ENCODE assay signal across 18 mouse cellular contexts in the genomic region with DNA sequence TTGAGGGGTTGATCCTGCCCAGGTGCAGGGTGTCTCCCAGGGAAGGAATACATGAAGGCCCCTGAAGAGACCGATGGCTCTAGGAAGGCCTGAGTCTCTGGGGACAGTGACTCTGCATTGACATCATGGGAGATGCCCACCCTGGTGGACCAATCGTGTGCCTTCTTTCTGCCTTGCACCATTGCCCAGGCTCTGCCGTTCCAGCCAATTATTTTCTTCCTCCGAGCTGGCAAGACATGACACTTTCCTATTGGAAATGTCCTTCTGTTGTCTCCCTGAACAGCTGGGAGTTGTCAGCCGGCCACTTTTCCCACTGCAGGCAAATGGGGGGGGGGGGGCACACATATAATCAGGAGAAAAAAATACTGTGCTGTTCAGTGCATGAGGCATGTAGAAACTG. TPM values are rescaled to one million over a fixed set of nuclear protein-coding genes. Genes with fewer than 3 reads are reported as not detected.
DNase-seq lines count a peak whose midpoint lies in the region; ATAC-seq and TF ChIP-seq lines count a peak whose summit lies in the region.
"Had no signal": no experiment of that assay in that cellular context is flagged by ENCODE, and none has a peak within 500 bp of the region (broad histone marks: within the 10 kb centered on the region; RNA-seq: fewer than 3 reads in every experiment).

No protein-coding gene starts in this region.

- H3K4me2 ChIP-seq in forebrain, embryonic 13.5 days: no peak overlapping the region
- H3K4me2 ChIP-seq in kidney, embryonic 16.5 days (replicated peaks; ENCODE audit: low read depth, low read length): no peak overlapping the region
- H3K4me2 ChIP-seq in forebrain, embryonic 14.5 days (ENCODE audit: low read length): no peak overlapping the region
- H3K4me2 ChIP-seq in lung, postnatal 0 days (replicated peaks; ENCODE audit: low read depth, low read length): no peak overlapping the region
- H3K4me2 ChIP-seq: heart, embryonic 11.5 days had no signal

- TF ChIP-seq EP300 in lung, postnatal 0 days (IDR thresholded peaks at IDR 0.05): no peak

- no peaks in the 10 kb centered on the region for H3K36me3 ChIP-seq in forebrain, embryonic 13.5 days (ENCODE audit: poor library complexity, severe bottlenecking)
- H3K36me3 ChIP-seq in forebrain, embryonic 10.5 days (replicated peaks): no peaks in the 10 kb centered on the region
- H3K36me3 ChIP-seq in kidney, embryonic 16.5 days (ENCODE audit: insufficient read depth, low read length): no peaks in the 10 kb centered on the region
- no peaks in the 10 kb centered on the region for H3K36me3 ChIP-seq in forebrain, embryonic 14.5 days (ENCODE audit: control insufficient read depth, insufficient read depth, low read length)
- no peaks in the 10 kb centered on the region for H3K36me3 ChIP-seq in lung, postnatal 0 days (ENCODE audit: insufficient read depth, low read length)
- H3K36me3 ChIP-seq: embryonic facial prominence, embryonic 10.5 days had no signal

- H3K27ac ChIP-seq in forebrain, embryonic 13.5 days: peak overlapping the region; percentile 40; the same call in 1 of the 2 replicates
- no peak overlapping the region for H3K27ac ChIP-seq in forebrain, embryonic 10.5 days
- 0 out of 2 replicates have a peak overlapping the region, but pooled peaks have one; percentile 12 for H3K27ac ChIP-seq in kidney, embryonic 16.5 days (ENCODE audit: low read length)
- no peak overlapping the region for H3K27ac ChIP-seq in forebrain, embryonic 14.5 days (ENCODE audit: low read depth, low read length)
- H3K27ac ChIP-seq in lung, postnatal 0 days (ENCODE audit: low read length): no peak overlapping the region
- H3K27ac ChIP-seq: embryonic facial prominence, embryonic 10.5 days; macrophage; stomach, postnatal 0 days had no signal

- WGBS in forebrain, embryonic 13.5 days: 47% methylated on average over 5 of the region's 5 CpGs
- 82% methylated on average over 5 of the region's 5 CpGs for WGBS in forebrain, embryonic 10.5 days
- 34% methylated on average over 5 of the region's 5 CpGs for WGBS in kidney, embryonic 16.5 days
- 43% methylated on average over 5 of the region's 5 CpGs for WGBS in forebrain, embryonic 14.5 days
- 47% methylated on average over 5 of the region's 5 CpGs for WGBS in lung, postnatal 0 days

- H3K4me3 ChIP-seq in forebrain, embryonic 13.5 days: no peak overlapping the region
- H3K4me3 ChIP-seq in forebrain, embryonic 10.5 days: no peak overlapping the region
- no peak overlapping the region for H3K4me3 ChIP-seq in kidney, embryonic 16.5 days (ENCODE audit: low read length)
- no peak overlapping the region for H3K4me3 ChIP-seq in forebrain, embryonic 14.5 days (ENCODE audit: low read depth, low read length)
- no peak overlapping the region for H3K4me3 ChIP-seq in lung, postnatal 0 days (ENCODE audit: low read depth, low read length)
- H3K4me3 ChIP-seq: embryonic facial prominence, embryonic 10.5 days had no signal

- no peaks in the 10 kb centered on the region for H3K9me3 ChIP-seq in forebrain, embryonic 13.5 days (replicated peaks)
- no peaks in the 10 kb centered on the region for H3K9me3 ChIP-seq in forebrain, embryonic 10.5 days
- H3K9me3 ChIP-seq in kidney, embryonic 16.5 days (ENCODE audit: low read length): no peaks in the 10 kb centered on the region
- H3K9me3 ChIP-seq in forebrain, embryonic 14.5 days (replicated peaks; ENCODE audit: control insufficient read depth, low read length): no peaks in the 10 kb centered on the region
- H3K9me3 ChIP-seq in lung, postnatal 0 days (ENCODE audit: low read length): no peaks in the 10 kb centered on the region
- H3K9me3 ChIP-seq: embryonic facial prominence, embryonic 10.5 days had no signal

- no peak for DNase-seq in forebrain, embryonic 10.5 days (ENCODE audit: extremely low spot score, low spot score)
- no peak for DNase-seq in kidney, postnatal 14 days
- peak; percentile 50 for DNase-seq in forebrain, embryonic 14.5 days (ENCODE audit: low spot score)
- DNase-seq in lung, postnatal 0 days (ENCODE audit: low spot score): peak; percentile 69
- DNase-seq in ovary, postnatal 14 days (ENCODE audit: low spot score): no peak
- no peak for DNase-seq in right cerebral cortex, postnatal 14 days
- DNase-seq: adrenal gland, postnatal 10 days; cerebellum, adult 9-10 months; gastrocnemius, postnatal 14 days; liver; midbrain, embryonic 14.5 days; right cerebral cortex, adult 18-20 months had no signal

- no peaks in the 10 kb centered on the region for H3K27me3 ChIP-seq in forebrain, embryonic 13.5 days
- no peaks in the 10 kb centered on the region for H3K27me3 ChIP-seq in forebrain, embryonic 10.5 days (ENCODE audit: poor library complexity, severe bottlenecking)
- no peaks in the 10 kb centered on the region for H3K27me3 ChIP-seq in kidney, embryonic 16.5 days (ENCODE audit: insufficient read depth, low read length)
- no peaks in the 10 kb centered on the region for H3K27me3 ChIP-seq in forebrain, embryonic 14.5 days (replicated peaks; ENCODE audit: control insufficient read depth, insufficient read depth, low read length)
- H3K27me3 ChIP-seq in lung, postnatal 0 days (replicated peaks; ENCODE audit: insufficient read depth, low read length): no peaks in the 10 kb centered on the region

- peaks cover 9% of the 10 kb centered on the region; the same call in 1 of the 2 replicates for H3K4me1 ChIP-seq in forebrain, embryonic 13.5 days
- peaks cover 18% of the 10 kb centered on the region for H3K4me1 ChIP-seq in forebrain, embryonic 10.5 days
- peaks cover 9% of the 10 kb centered on the region; the same call in 1 of the 2 replicates for H3K4me1 ChIP-seq in kidney, embryonic 16.5 days (ENCODE audit: insufficient read depth, low read length)
- peaks cover 6% of the 10 kb centered on the region; the same call in 1 of the 2 replicates for H3K4me1 ChIP-seq in forebrain, embryonic 14.5 days (ENCODE audit: control insufficient read depth, insufficient read depth, low read length)
- no peaks in the 10 kb centered on the region; the same call in 1 of the 2 replicates for H3K4me1 ChIP-seq in lung, postnatal 0 days (ENCODE audit: insufficient read depth, low read depth, low read length)

- ATAC-seq in forebrain, embryonic 13.5 days: 0 out of 2 replicates have a peak, but pooled peaks have one; percentile 43
- no peak for ATAC-seq in kidney, embryonic 16.5 days (ENCODE audit: low FRiP score, low TSS enrichment)
- ATAC-seq in forebrain, embryonic 14.5 days: 0 out of 2 replicates have a peak, but pooled peaks have one; percentile 32
- peak; percentile 71 for ATAC-seq in lung, postnatal 0 days

- H3K9ac ChIP-seq in forebrain, embryonic 13.5 days: no peak overlapping the region
- no peak overlapping the region for H3K9ac ChIP-seq in kidney, embryonic 16.5 days (replicated peaks; ENCODE audit: low read length)
- H3K9ac ChIP-seq in forebrain, embryonic 14.5 days (ENCODE audit: low read length): no peak overlapping the region
- no peak overlapping the region for H3K9ac ChIP-seq in lung, postnatal 0 days (replicated peaks; ENCODE audit: low read depth)

- TF ChIP-seq CTCF in lung, postnatal 0 days (IDR thresholded peaks at IDR 0.05): no peak

RNA-seq across cellular contexts. Expression of a gene that starts 43.0 kb away (rescaled TPM):
- polyA plus RNA-seq in forebrain, embryonic 13.5 days (2015; fragmentation: Nextera tagmentation; extraction: Ambion mirVana): 39.0 and 41.0 TPM in 2 replicates
- 18.8 and 20.1 TPM in 2 replicates for polyA plus RNA-seq in forebrain, embryonic 10.5 days (2016; fragmentation: Nextera tagmentation; extraction: Ambion mirVana)
- polyA plus RNA-seq in kidney, embryonic 16.5 days (2015; fragmentation: Nextera tagmentation; extraction: Ambion mirVana): 31.9 and 36.1 TPM in 2 replicates
- 32.4 and 37.5 TPM in 2 replicates for polyA plus RNA-seq in forebrain, embryonic 14.5 days (2014; fragmentation: Nextera tagmentation; extraction: Ambion mirVana)
- polyA plus RNA-seq in lung, postnatal 0 days (2015; fragmentation: Nextera tagmentation; extraction: Ambion mirVana): 43.9 and 46.0 TPM in 2 replicates

Comparison
In these comparisons a context has a peak if more than half of its experiments do, and no peak if none do; other contexts are left out.
1. H3K27ac ChIP-seq: peak in forebrain, embryonic 13.5 days (single experiment) and kidney, embryonic 16.5 days (single experiment); none in forebrain, embryonic 10.5 days (single experiment), forebrain, embryonic 14.5 days (single experiment) and lung, postnatal 0 days (single experiment).
2. DNase-seq: peak in forebrain, embryonic 14.5 days (single experiment) and lung, postnatal 0 days (single experiment); none in forebrain, embryonic 10.5 days (single experiment), kidney, postnatal 14 days (single experiment), ovary, postnatal 14 days (single experiment) and right cerebral cortex, postnatal 14 days (single experiment).